Mouse (Mus musculus): ENCODE data around the gene Pgm5. TPM values are rescaled to one million over a fixed set of nuclear protein-coding genes. Genes with fewer than 3 reads are reported as not detected.

Pgm5 gene
- polyA plus RNA-seq, 2 experiments, result 0.08 to 0.28 TPM

DNA sequence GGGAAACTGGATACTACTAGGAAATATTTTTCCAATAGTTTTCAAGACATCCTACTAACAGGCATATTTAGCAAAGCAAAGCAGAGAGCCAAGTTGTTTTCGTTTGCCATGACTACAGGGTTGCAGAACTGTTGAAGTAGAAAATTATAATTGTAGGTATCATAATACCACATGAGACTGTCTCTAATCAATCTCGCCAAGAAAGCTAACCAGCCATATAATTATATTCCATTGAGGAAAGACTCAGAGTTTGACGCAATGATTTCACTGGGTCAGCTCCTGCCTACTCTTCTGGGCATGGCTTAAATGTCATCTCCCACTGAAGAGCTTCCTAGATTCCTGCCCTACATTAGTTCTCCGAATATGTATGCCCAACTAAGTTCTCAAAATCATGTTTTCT, 142.2 kb downstream of the Pgm5 start:
- 49% methylated on average over 4 of the region's 4 CpGs for WGBS (ENCODE audit: insufficient replicate concordance)

GRCm38 (mm10) chr19:24718021-24718420, 143.6 kb downstream of the Pgm5 start:
- H3K4me1 ChIP-seq (replicated peaks; ENCODE audit: control insufficient read depth in 2 of 2, insufficient read depth in 2 of 2, low read length in 1 of 2), result no peaks in the 10 kb centered on the region
- DNase-seq (ENCODE audit: low read depth in 3 of 3, low spot score in 3 of 3) (no peak), ATAC-seq (ENCODE audit: insufficient read depth) (no peak)
- H3K27ac ChIP-seq, result no peak overlapping the region
- no peaks in the 10 kb centered on the region for H3K9me3 ChIP-seq (ENCODE audit: control insufficient read depth, low read length)
- no peaks in the 10 kb centered on the region for H3K27me3 ChIP-seq (ENCODE audit: control insufficient read depth, insufficient read depth, low read length)
- no peak overlapping the region for H3K4me2 ChIP-seq (ENCODE audit: low read depth)
- H3K9ac ChIP-seq (replicated peaks), result no peak overlapping the region
- H3K36me3 ChIP-seq (replicated peaks; ENCODE audit: control insufficient read depth, insufficient read depth, low read depth), result no peaks in the 10 kb centered on the region
- no peak for TF ChIP-seq CTCF (IDR thresholded peaks at IDR 0.05; ENCODE audit: low read depth)
- no peak for TF ChIP-seq EP300 (IDR thresholded peaks at IDR 0.05; ENCODE audit: low read depth)
- no peak overlapping the region for H3K4me3 ChIP-seq (ENCODE audit: insufficient read depth in 1 of 2, low read depth in 2 of 2, low read length in 2 of 2)
- WGBS (ENCODE audit: insufficient replicate concordance), result 35% methylated on average over 1 of the region's 1 CpGs

More for the DNA sequence above, 142.2 kb downstream of the Pgm5 start:
- TF ChIP-seq CTCF (IDR thresholded peaks at IDR 0.05; ENCODE audit: low read depth) (no peak), EP300 (IDR thresholded peaks at IDR 0.05; ENCODE audit: low read depth) (no peak)
- H3K27ac ChIP-seq, result no peak overlapping the region
- no peak overlapping the region for H3K4me3 ChIP-seq (ENCODE audit: insufficient read depth in 1 of 2, low read depth in 2 of 2, low read length in 2 of 2)
- H3K9ac ChIP-seq (replicated peaks), result no peak overlapping the region
- no peaks in the 10 kb centered on the region for H3K36me3 ChIP-seq (replicated peaks; ENCODE audit: control insufficient read depth, insufficient read depth, low read depth)
- H3K4me1 ChIP-seq (replicated peaks; ENCODE audit: control insufficient read depth in 2 of 2, insufficient read depth in 2 of 2, low read length in 1 of 2), result no peaks in the 10 kb centered on the region
- no peaks in the 10 kb centered on the region for H3K9me3 ChIP-seq (ENCODE audit: control insufficient read depth, low read length)
- no peak for ATAC-seq (ENCODE audit: insufficient read depth)
- no peak for DNase-seq (ENCODE audit: low read depth in 3 of 3, low spot score in 3 of 3)
- H3K27me3 ChIP-seq (ENCODE audit: control insufficient read depth, insufficient read depth, low read length), result no peaks in the 10 kb centered on the region
- no peak overlapping the region for H3K4me2 ChIP-seq (ENCODE audit: low read depth)

DNA sequence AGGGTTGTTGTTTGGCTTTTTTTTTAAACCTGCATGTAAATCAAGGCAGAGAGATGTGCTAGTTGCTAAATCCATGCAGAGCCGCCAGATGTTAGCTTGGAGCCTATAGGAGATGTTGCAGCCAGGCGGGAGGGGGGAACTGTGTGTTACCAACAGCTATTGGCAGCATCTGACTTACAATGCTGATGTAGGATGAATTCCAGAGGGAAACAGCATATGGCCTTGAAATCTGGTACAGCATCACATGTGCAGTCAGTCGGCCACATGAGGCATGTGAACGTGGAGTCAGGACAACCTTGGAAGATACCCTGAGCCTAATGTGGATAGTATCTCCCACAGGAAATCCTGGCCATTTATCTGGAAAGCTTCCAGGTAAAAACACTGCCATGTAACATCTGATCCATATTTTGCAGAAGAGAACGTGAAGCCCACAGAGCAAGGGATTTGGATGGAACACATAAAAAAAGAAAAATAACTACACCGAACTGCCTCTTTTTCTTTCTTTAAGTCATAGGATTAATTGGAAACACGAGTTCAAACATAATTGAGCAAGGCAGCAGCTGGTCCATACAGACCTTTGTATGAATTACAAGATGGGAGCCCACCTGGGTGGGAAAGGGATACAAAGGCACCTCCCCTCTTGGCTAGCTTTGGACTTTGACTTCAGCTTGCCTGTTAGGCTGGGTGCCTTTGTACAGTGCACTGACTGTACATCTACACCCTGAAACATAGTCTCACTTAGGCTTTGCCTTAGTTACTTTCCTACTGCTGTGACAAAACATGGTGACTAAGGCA, 145.2 kb downstream of the Pgm5 start:
- no peak for ATAC-seq (ENCODE audit: insufficient read depth)

GRCm38 (mm10) chr19:24708032-24708431, 153.6 kb downstream of the Pgm5 start:
- DNase-seq (ENCODE audit: low read depth in 3 of 3, low spot score in 3 of 3) (no peak), ATAC-seq (ENCODE audit: insufficient read depth) (no peak)
- Histone ChIP-seq H3K9ac (replicated peaks) (no peak overlapping the region), H3K27me3 (ENCODE audit: control insufficient read depth, insufficient read depth, low read length) (no peaks in the 10 kb centered on the region), H3K27ac (no peak overlapping the region), H3K4me3 (ENCODE audit: insufficient read depth in 1 of 2, low read depth in 2 of 2, low read length in 2 of 2) (no peak overlapping the region), H3K9me3 (ENCODE audit: control insufficient read depth, low read length) (no peaks in the 10 kb centered on the region), H3K4me2 (ENCODE audit: low read depth) (no peak overlapping the region), H3K4me1 (replicated peaks; ENCODE audit: control insufficient read depth in 2 of 2, insufficient read depth in 2 of 2, low read length in 1 of 2) (no peaks in the 10 kb centered on the region), H3K36me3 (replicated peaks; ENCODE audit: control insufficient read depth, insufficient read depth, low read depth) (no peaks in the 10 kb centered on the region)
- 65% methylated on average over 7 of the region's 7 CpGs for WGBS (ENCODE audit: insufficient replicate concordance)
- TF ChIP-seq EP300 (IDR thresholded peaks at IDR 0.05; ENCODE audit: low read depth), result no peak
- TF ChIP-seq CTCF (IDR thresholded peaks at IDR 0.05; ENCODE audit: low read depth), result no peak

More for the DNA sequence above, 145.2 kb downstream of the Pgm5 start:
- no peaks in the 10 kb centered on the region for H3K27me3 ChIP-seq (ENCODE audit: control insufficient read depth, insufficient read depth, low read length)
- WGBS (ENCODE audit: insufficient replicate concordance), result 63% methylated on average over 7 of the region's 7 CpGs
- H3K9ac ChIP-seq (replicated peaks), result no peak overlapping the region
- no peak overlapping the region for H3K27ac ChIP-seq
- no peaks in the 10 kb centered on the region for H3K9me3 ChIP-seq (ENCODE audit: control insufficient read depth, low read length)
- no peak overlapping the region for H3K4me2 ChIP-seq (ENCODE audit: low read depth)
- TF ChIP-seq EP300 (IDR thresholded peaks at IDR 0.05; ENCODE audit: low read depth) (no peak), CTCF (IDR thresholded peaks at IDR 0.05; ENCODE audit: low read depth) (no peak)
- DNase-seq (ENCODE audit: low read depth in 3 of 3, low spot score in 3 of 3), result no peak
- no peak overlapping the region for H3K4me3 ChIP-seq (ENCODE audit: insufficient read depth in 1 of 2, low read depth in 2 of 2, low read length in 2 of 2)
- no peaks in the 10 kb centered on the region for H3K36me3 ChIP-seq (replicated peaks; ENCODE audit: control insufficient read depth, insufficient read depth, low read depth)
- H3K4me1 ChIP-seq (replicated peaks; ENCODE audit: control insufficient read depth in 2 of 2, insufficient read depth in 2 of 2, low read length in 1 of 2), result no peaks in the 10 kb centered on the region

GRCm38 (mm10) chr19:24707071-24707906, 154.4 kb downstream of the Pgm5 start:
- no peak overlapping the region for H3K9ac ChIP-seq (replicated peaks)
- WGBS (ENCODE audit: insufficient replicate concordance), result 48% methylated on average over 7 of the region's 7 CpGs
- H3K4me2 ChIP-seq (ENCODE audit: low read depth), result no peak overlapping the region
- TF ChIP-seq EP300 (IDR thresholded peaks at IDR 0.05; ENCODE audit: low read depth) (no peak), CTCF (IDR thresholded peaks at IDR 0.05; ENCODE audit: low read depth) (no peak)
- no peaks in the 10 kb centered on the region for H3K27me3 ChIP-seq (ENCODE audit: control insufficient read depth, insufficient read depth, low read length)
- ATAC-seq (ENCODE audit: insufficient read depth) (no peak), DNase-seq (ENCODE audit: low read depth in 3 of 3, low spot score in 3 of 3) (no peak)
- no peak overlapping the region for H3K27ac ChIP-seq
- H3K4me3 ChIP-seq (ENCODE audit: insufficient read depth in 1 of 2, low read depth in 2 of 2, low read length in 2 of 2), result no peak overlapping the region
- H3K9me3 ChIP-seq (ENCODE audit: control insufficient read depth, low read length), result no peaks in the 10 kb centered on the region
- H3K4me1 ChIP-seq (replicated peaks; ENCODE audit: control insufficient read depth in 2 of 2, insufficient read depth in 2 of 2, low read length in 1 of 2), result no peaks in the 10 kb centered on the region
- H3K36me3 ChIP-seq (replicated peaks; ENCODE audit: control insufficient read depth, insufficient read depth, low read depth), result no peaks in the 10 kb centered on the region
